Mouse (Mus musculus) hindbrain, embryonic 14.5 days (tissue): ENCODE measurements around the gene Trp53tg5. TPM values are rescaled to one million over a fixed set of nuclear protein-coding genes. Genes with fewer than 3 reads are reported as not detected.

Source experiments
- ATAC-seq: fragments of 200-750 bp; cut with Nextera tagmentation; 2 replicates; pipeline ENCODE4 v1.8.0; 2017; ENCODE audit warnings: moderate number of reproducible peaks, mild to moderate bottlenecking, moderate TSS enrichment, moderate library complexity; ENCODE audit not compliant: low FRiP score
- DNase-seq: peaks from one replicate; pipeline ENCODE4 v3.0.0-alpha.2; 2015; ENCODE audit warnings: low spot score
- H3K27ac ChIP-seq: fragments of 300-500 bp; sonication (generic); 2 replicates; pipeline ENCODE4 v1.5.1; 2014; ENCODE audit warnings: mild to moderate bottlenecking, moderate library complexity
- H3K27me3 ChIP-seq: fragments of 300-500 bp; sonication (generic); 2 replicates; pipeline ENCODE4 v1.6.1; 2014; ENCODE audit warnings: mild to moderate bottlenecking, low read length, mixed read lengths; ENCODE audit not compliant: control insufficient read depth, insufficient read depth
- H3K36me3 ChIP-seq: fragments of 300-500 bp; sonication (generic); replicated peaks from 2 replicates; pipeline ENCODE4 v1.6.1; 2014; ENCODE audit not compliant: control insufficient read depth, insufficient read depth
- H3K4me1 ChIP-seq: fragments of 300-500 bp; sonication (generic); replicated peaks from 2 replicates; pipeline ENCODE4 v1.6.1; 2014; ENCODE audit warnings: antibody characterized with exemption, low read length, mixed read lengths; ENCODE audit not compliant: control insufficient read depth, insufficient read depth
- H3K4me2 ChIP-seq: fragments of 300-500 bp; sonication (generic); replicated peaks from 2 replicates; pipeline ENCODE4 v1.6.1; 2014; ENCODE audit warnings: mild to moderate bottlenecking, moderate library complexity
- H3K4me3 ChIP-seq: fragments of 300-500 bp; sonication (generic); replicated peaks from 2 replicates; pipeline ENCODE4 v1.5.1; 2014; ENCODE audit warnings: mild to moderate bottlenecking, low read length
- H3K9ac ChIP-seq: fragments of 300-500 bp; sonication (generic); 2 replicates; pipeline ENCODE4 v1.6.1; 2014
- H3K9me3 ChIP-seq: fragments of 300-500 bp; sonication (generic); 2 replicates; pipeline ENCODE4 v1.6.1; 2016; ENCODE audit warnings: low read length; ENCODE audit not compliant: control insufficient read depth
- WGBS: fragments of 180-500 bp; shearing (Covaris S2); extraction: QIAGEN DNeasy Blood & Tissue Kit; methylation state at CpG from one replicate; pipeline ENCODE4 v1.1.7; 2014; 5-methylcytosine and 5-hydroxymethylcytosine counted together
- polyA plus RNA-seq: library from polyadenylated mRNA; unstranded; fragments of >200 nt; fragmentation: Nextera tagmentation; extraction: Ambion mirVana; gene quantifications from 2 replicates; pipeline ENCODE4 v1.2.1, GENCODE M21; 2014

The Trp53tg5 gene
- polyA plus RNA-seq, 1 experiment from 2014 or later = 0.28 TPM

DNA sequence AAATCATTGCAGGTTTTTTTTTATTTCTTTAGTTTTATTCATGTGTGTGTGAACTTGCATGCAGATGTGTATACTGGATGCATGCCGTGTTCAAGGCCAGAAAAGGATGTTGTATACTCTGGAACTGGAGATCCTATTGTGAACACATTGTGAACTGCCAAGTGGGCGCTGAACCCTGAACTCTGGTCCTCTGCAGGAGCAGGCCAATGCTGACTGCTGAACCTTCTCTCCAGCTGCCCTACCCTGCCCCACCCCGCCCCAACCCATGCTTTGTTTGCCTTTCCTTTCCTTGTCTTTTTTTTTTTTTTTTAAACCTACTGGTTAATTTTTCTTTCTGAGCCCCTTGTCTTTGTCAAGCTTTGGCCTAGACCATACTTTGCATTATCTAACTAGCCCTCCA is 41.4 kb upstream of the Trp53tg5 start:
- ATAC-seq (no peak), DNase-seq (no peak)
- Histone ChIP-seq H3K27me3 (no peaks in the 10 kb centered on the region), H3K4me3 (no peak overlapping the region), H3K4me1 (no peaks in the 10 kb centered on the region), H3K27ac (no peak overlapping the region), H3K9ac (no peak overlapping the region), H3K4me2 (no peak overlapping the region), H3K9me3 (no peaks in the 10 kb centered on the region), H3K36me3 (no peaks in the 10 kb centered on the region)
- WGBS = 80% methylated on average over 3 of the region's 3 CpGs

DNA sequence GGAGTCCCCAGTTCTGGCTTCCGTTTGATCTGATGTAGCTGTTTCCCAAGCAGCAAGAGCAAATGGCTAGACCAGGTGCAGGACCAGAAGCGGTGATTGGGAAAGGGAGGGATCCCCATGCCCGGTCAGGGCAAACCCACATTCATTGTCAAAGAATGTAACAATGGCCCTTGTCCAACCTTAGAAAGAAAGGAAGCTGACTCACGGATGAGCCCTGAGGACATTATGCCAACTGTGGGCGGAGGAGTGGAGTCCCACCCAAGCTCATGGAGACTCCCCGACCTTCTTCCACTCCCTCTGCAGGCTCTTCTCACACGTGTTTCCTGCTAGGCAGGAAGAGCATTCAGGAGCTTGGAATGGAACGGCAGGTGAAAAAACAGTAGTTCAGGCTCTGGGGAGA is 39.9 kb upstream of the Trp53tg5 start:
- 78% methylated on average over 8 of the region's 8 CpGs for WGBS

DNA sequence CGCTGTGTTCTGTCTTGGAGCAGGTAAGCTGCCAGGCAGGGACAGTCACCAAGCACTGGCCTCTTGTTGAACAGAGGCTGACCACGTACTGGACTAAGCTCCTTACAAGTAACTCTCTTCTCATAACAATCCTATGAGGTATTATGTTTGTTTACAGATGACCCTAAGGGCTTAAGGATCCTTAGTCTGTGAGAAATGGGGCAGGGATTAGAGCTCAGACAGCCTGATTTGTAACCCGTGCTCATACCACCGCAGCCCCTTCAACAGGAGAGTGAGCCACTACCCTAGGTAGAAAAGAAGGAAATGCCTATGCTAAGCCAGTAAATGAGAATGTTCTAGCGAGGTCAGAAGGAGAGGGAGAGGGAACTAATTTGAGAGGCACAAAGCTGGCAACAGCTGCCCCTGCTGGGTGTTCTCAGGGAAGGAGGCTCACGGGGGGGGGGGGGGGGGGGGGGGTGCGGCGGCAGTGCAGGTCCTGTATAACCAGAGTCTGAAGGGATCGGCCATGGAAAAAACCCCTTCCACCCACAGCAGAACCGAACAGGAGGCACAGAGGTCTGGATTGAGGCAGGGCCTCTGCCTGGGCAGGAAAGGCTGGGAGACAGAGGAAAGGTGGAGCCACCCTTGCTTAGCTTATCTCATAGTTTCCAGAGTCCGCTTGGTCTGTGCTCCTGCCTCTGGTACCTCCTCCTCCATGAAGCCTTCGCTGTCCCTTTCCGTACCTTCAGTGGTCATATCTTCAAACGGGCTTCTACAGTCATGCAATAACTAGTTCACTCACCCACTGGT is 38.8 kb upstream of the Trp53tg5 start:
- Histone ChIP-seq H3K9ac (no peak overlapping the region), H3K9me3 (no peaks in the 10 kb centered on the region), H3K4me3 (no peak overlapping the region), H3K27ac (no peak overlapping the region), H3K27me3 (no peaks in the 10 kb centered on the region), H3K4me1 (no peaks in the 10 kb centered on the region), H3K36me3 (0 out of 2 replicates have a peak, but pooled peaks cover 3% of the 10 kb centered on the region), H3K4me2 (no peak overlapping the region)
- ATAC-seq (no peak), DNase-seq (no peak)
- 78% methylated on average over 11 of the region's 14 CpGs for WGBS

More for the DNA sequence above, 39.9 kb upstream of the Trp53tg5 start:
- no peak overlapping the region for H3K4me3 ChIP-seq
- no peaks in the 10 kb centered on the region for H3K36me3 ChIP-seq
- H3K27me3 ChIP-seq = no peaks in the 10 kb centered on the region
- H3K27ac ChIP-seq = no peak overlapping the region
- H3K4me2 ChIP-seq = no peak overlapping the region
- no peaks in the 10 kb centered on the region for H3K4me1 ChIP-seq
- no peak for DNase-seq
- H3K9me3 ChIP-seq = no peaks in the 10 kb centered on the region
- ATAC-seq = no peak
- H3K9ac ChIP-seq = no peak overlapping the region

DNA sequence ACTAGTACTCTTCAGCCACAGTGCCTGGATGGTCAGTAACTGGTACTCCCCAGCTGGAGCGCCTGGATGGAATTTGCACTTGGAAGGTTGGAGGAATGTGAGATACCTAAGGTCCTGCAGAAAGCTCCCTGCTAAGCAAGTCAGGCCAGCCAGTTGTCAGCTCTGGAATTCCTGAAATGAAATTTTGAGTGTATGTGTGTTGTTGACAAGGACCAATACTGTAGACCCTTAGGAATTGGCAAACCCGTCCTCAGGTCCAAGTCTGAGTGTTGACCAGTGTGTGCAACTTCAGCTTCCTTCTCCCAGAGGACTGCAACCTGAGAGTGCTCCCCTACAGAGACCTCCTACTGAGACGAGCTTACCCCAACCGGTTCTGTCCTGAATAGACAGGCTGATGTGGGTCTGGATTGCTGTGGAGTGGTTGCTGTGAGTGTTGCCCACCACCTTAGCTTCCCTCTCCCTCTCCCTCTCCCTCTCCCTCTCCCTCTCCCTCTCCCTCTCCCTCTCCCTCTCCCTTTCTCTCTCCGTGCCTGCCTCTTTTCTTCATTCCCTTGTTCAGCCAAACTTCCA is 37.2 kb upstream of the Trp53tg5 start:
- no peaks in the 10 kb centered on the region for H3K4me1 ChIP-seq
- no peak for ATAC-seq
- no peak overlapping the region for H3K4me3 ChIP-seq
- no peaks in the 10 kb centered on the region for H3K27me3 ChIP-seq
- H3K4me2 ChIP-seq = no peak overlapping the region
- 53% methylated on average over 4 of the region's 5 CpGs for WGBS
- H3K9me3 ChIP-seq = no peaks in the 10 kb centered on the region
- no peak overlapping the region for H3K27ac ChIP-seq
- H3K9ac ChIP-seq = no peak overlapping the region
- peaks cover 13% of the 10 kb centered on the region; the same call in 1 of the 2 replicates for H3K36me3 ChIP-seq
- no peak for DNase-seq

DNA sequence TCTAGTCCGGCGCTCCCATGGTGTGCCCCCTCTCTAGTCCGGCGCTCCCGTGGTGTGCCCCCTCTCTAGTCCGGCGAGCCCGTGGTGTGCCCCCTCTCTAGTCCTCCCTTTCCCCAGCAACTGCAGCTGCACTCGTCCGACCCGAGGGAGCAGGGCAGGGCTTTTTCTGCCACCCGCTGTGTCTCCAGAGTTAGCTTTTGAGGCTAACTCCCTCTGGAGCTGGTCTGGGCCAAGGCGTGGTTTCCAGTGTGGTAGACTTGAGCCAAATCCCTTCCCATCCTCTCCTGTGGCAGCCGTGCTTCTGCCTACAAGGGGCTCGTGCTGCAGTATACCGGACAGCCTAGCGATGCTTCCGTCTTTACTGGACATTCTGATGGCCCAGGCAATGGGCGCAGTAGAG is 34.3 kb upstream of the Trp53tg5 start:
- H3K27me3 ChIP-seq = no peaks in the 10 kb centered on the region
- no peak overlapping the region for H3K27ac ChIP-seq
- WGBS = 86% methylated on average over 19 of the region's 19 CpGs
- DNase-seq = no peak
- H3K9ac ChIP-seq = no peak overlapping the region
- no peak overlapping the region for H3K4me3 ChIP-seq
- no peaks in the 10 kb centered on the region for H3K4me1 ChIP-seq
- H3K9me3 ChIP-seq = peaks cover 9% of the 10 kb centered on the region; the same call in 1 of the 2 replicates
- H3K4me2 ChIP-seq = no peak overlapping the region
- peaks cover 38% of the 10 kb centered on the region for H3K36me3 ChIP-seq
- no peak for ATAC-seq

DNA sequence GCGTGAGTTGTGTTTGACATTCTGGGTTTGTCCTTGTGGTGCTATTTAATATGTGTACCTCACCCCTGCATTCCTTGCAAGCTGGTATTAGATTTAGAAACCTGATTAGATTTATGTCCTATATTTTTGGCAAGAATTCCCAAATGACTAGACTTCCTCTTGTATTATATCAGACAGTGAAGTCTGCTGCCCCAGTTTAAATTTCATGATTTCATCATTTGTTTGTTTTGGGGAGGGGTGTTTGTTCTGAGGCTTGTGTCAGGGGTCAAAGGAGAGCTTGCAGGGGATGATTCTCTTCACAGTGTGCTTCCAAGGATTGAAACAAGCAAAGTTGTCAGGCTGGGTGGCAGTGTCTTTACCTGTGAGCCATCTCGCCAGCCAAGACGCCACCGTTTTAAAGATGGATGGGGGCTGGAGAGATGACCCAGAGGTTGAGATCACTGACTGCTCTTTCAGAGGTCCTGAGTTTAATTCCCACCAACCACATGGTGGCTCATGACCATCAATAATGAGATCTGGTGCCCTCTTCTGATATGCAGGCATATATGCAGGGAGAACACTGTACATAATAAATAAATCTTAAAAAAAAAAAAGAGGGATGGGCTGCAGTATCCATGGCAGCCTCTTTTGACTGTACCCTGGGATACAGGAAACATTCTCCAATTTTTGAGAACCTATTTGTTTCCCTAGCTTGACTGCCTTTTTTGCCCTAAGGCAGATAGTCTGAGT is 32.3 kb upstream of the Trp53tg5 start:
- no peak for ATAC-seq
- H3K4me3 ChIP-seq = no peak overlapping the region
- H3K9me3 ChIP-seq = peaks cover 9% of the 10 kb centered on the region; the same call in 1 of the 2 replicates
- H3K9ac ChIP-seq = no peak overlapping the region
- no peak for DNase-seq
- peaks cover 58% of the 10 kb centered on the region for H3K36me3 ChIP-seq
- H3K4me1 ChIP-seq = no peaks in the 10 kb centered on the region
- no peak overlapping the region for H3K4me2 ChIP-seq
- H3K27ac ChIP-seq = no peak overlapping the region
- no peaks in the 10 kb centered on the region for H3K27me3 ChIP-seq
- 90% methylated on average over 4 of the region's 4 CpGs for WGBS

DNA sequence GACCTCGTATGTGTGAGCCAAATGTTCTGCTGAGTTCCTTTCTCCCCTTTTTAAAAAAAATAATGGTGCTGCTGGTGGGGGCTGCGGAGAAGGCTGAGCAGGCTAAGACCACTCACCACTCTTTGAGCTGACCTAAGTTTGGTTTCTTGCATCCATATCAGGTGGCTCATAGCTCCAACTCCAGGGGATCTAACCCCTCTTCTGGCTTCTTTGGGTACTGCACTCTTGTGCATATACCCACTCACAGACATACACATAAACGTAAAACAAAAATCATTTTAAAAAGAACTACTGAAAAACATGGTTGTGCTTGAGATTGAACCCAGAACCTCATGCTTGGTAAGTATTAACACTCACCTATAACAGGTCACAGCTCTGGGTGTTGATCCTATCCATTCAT is 31.4 kb upstream of the Trp53tg5 start:
- no peak for DNase-seq
- no peak for ATAC-seq
- Histone ChIP-seq H3K36me3 (peaks cover 66% of the 10 kb centered on the region), H3K4me2 (no peak overlapping the region), H3K4me3 (no peak overlapping the region), H3K27me3 (no peaks in the 10 kb centered on the region), H3K4me1 (no peaks in the 10 kb centered on the region), H3K9me3 (peaks cover 9% of the 10 kb centered on the region; the same call in 1 of the 2 replicates), H3K9ac (no peak overlapping the region), H3K27ac (no peak overlapping the region)
- 97% methylated on average over 3 of the region's 3 CpGs for WGBS

DNA sequence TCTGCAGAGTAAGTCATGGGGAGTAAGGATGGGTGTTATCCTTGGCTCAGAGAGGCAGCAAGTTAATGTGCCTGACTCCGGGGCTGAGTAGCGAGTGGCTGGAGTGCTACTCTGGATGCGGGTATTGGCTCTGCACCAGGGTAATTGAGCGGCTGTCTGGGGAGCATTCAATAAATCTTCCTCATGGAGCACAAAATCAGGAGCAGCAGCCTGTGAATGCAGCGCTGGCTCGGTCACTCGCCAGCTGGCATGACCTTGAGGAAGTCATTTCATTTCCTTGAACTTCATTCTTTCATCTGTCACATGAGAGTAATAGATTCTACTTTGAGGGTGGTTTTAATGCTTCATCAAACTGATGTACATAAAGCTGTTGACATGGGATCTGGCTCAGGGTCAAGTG is 27.0 kb upstream of the Trp53tg5 start:
- Histone ChIP-seq H3K4me3 (no peak overlapping the region), H3K4me2 (no peak overlapping the region), H3K4me1 (peaks cover 17% of the 10 kb centered on the region), H3K9me3 (peaks cover 9% of the 10 kb centered on the region; the same call in 1 of the 2 replicates), H3K36me3 (peaks cover 57% of the 10 kb centered on the region), H3K27me3 (no peaks in the 10 kb centered on the region), H3K9ac (no peak overlapping the region), H3K27ac (no peak overlapping the region)
- DNase-seq (no peak), ATAC-seq (no peak)
- WGBS = 86% methylated on average over 7 of the region's 7 CpGs

DNA sequence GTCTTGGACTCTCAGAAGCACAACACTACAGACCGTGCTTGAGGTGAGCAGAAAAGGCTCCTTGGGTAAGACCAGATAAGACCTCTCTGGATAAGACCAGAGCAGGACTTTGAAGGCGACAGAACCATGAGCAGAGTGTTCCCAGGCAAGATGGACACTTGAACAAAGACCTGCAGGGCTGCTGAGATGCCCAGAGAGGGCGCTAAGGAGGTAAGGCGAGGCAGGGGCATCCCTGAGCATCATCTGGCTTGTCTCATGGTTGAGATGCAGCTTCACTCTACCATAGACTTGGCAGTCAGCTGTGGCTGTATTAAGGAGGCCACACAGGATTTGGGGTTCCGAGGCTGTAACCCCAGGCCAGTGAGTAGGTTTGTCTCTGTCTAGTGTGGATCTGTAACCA is 25.8 kb upstream of the Trp53tg5 start:
- DNase-seq (no peak), ATAC-seq (no peak)
- 81% methylated on average over 5 of the region's 5 CpGs for WGBS
- H3K27ac ChIP-seq = no peak overlapping the region
- peaks cover 47% of the 10 kb centered on the region for H3K36me3 ChIP-seq
- peaks cover 17% of the 10 kb centered on the region for H3K4me1 ChIP-seq
- no peak overlapping the region for H3K4me3 ChIP-seq
- no peaks in the 10 kb centered on the region for H3K27me3 ChIP-seq
- no peak overlapping the region for H3K4me2 ChIP-seq
- H3K9me3 ChIP-seq = peaks cover 3% of the 10 kb centered on the region; the same call in 1 of the 2 replicates
- H3K9ac ChIP-seq = no peak overlapping the region
